ENCODE assay signal across 16 mouse cellular contexts in the genomic region with DNA sequence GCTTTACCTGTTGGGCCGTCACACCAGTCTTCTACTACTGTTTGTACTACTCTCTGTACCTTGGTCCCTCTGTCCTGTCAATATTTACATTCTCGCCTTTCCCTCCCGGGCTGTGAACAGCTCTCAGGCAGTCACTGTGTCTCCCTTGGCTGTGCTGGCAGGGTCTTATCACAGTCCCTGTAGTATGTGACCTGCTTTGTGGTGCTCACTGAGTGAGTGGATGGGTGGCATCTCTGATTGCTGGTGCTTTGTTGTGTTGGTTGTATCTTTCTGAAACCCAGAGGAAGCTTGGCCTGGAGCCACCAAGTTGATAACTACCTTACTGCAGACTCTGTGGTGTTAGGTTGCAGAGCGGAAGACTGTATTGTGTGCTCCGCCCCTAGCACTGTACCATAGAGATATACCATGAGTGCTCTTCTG. TPM values are rescaled to one million over a fixed set of nuclear protein-coding genes. Genes with fewer than 3 reads are reported as not detected.
DNase-seq lines count a peak whose midpoint lies in the region; ATAC-seq lines count a peak whose summit lies in the region.
"Had no signal": no experiment of that assay in that cellular context is flagged by ENCODE, and none has a peak within 500 bp of the region (broad histone marks: within the 10 kb centered on the region; RNA-seq: fewer than 3 reads in every experiment).

No protein-coding gene starts in this region.

- no peaks in the 10 kb centered on the region for H3K36me3 ChIP-seq in heart, embryonic 15.5 days
- no peaks in the 10 kb centered on the region for H3K36me3 ChIP-seq in forebrain, embryonic 14.5 days (ENCODE audit: control insufficient read depth, insufficient read depth, low read length)
- H3K36me3 ChIP-seq: hindbrain, embryonic 15.5 days had no signal

- no peak overlapping the region for H3K4me2 ChIP-seq in heart, embryonic 15.5 days
- H3K4me2 ChIP-seq in forebrain, embryonic 14.5 days (ENCODE audit: low read length) = no peak overlapping the region
- H3K4me2 ChIP-seq: hindbrain, embryonic 15.5 days had no signal

- H3K4me1 ChIP-seq in heart, embryonic 15.5 days (replicated peaks) = peaks cover 10% of the 10 kb centered on the region
- no peaks in the 10 kb centered on the region for H3K4me1 ChIP-seq in forebrain, embryonic 14.5 days (ENCODE audit: control insufficient read depth, insufficient read depth, low read length)
- H3K4me1 ChIP-seq: hindbrain, embryonic 15.5 days had no signal

- no peaks in the 10 kb centered on the region for H3K9me3 ChIP-seq in heart, embryonic 15.5 days (replicated peaks)
- H3K9me3 ChIP-seq in forebrain, embryonic 14.5 days (replicated peaks; ENCODE audit: control insufficient read depth, low read length) = no peaks in the 10 kb centered on the region
- H3K9me3 ChIP-seq: hindbrain, embryonic 15.5 days had no signal

- H3K4me3 ChIP-seq in heart, embryonic 15.5 days = no peak overlapping the region
- H3K4me3 ChIP-seq in forebrain, embryonic 14.5 days (ENCODE audit: low read depth, low read length) = no peak overlapping the region
- H3K4me3 ChIP-seq: hindbrain, embryonic 15.5 days had no signal

- no peaks in the 10 kb centered on the region for H3K27me3 ChIP-seq in heart, embryonic 15.5 days
- no peaks in the 10 kb centered on the region for H3K27me3 ChIP-seq in forebrain, embryonic 14.5 days (replicated peaks; ENCODE audit: control insufficient read depth, insufficient read depth, low read length)
- H3K27me3 ChIP-seq: hindbrain, embryonic 15.5 days; Patski had no signal

- no peak for DNase-seq in heart, adult 18-20 months
- peak; percentile 46 for DNase-seq in large intestine, adult 2 months (ENCODE audit: low read depth, low spot score)
- no peak for DNase-seq in thymus, postnatal 0 days (ENCODE audit: low spot score)
- DNase-seq in forebrain, embryonic 14.5 days (ENCODE audit: low spot score) = no peak
- DNase-seq in adrenal gland, postnatal 4 days (ENCODE audit: low spot score in 2 of 2) = no peak
- DNase-seq: cerebellum, adult 9-11 months; gastrocnemius, postnatal 14 days; right cerebral cortex, postnatal 14 days; thymus, postnatal 36 days had no signal

- peak overlapping the region; percentile 37; the same call in 1 of the 2 replicates for H3K27ac ChIP-seq in heart, embryonic 15.5 days
- no peak overlapping the region for H3K27ac ChIP-seq in forebrain, embryonic 14.5 days (ENCODE audit: low read depth, low read length)
- H3K27ac ChIP-seq: hindbrain, embryonic 15.5 days had no signal

- peak; percentile 89 for ATAC-seq in heart, embryonic 15.5 days (replicated peaks; ENCODE audit: insufficient number of reproducible peaks, insufficient read depth, low FRiP score, low read depth)
- peak; percentile 88 for ATAC-seq in common myeloid progenitor, adult 5-6 weeks (replicated peaks; ENCODE audit: low read depth, poor library complexity, severe bottlenecking)
- peak; percentile 99 for ATAC-seq in megakaryocyte-erythroid progenitor cell, adult 5-6 weeks (replicated peaks; ENCODE audit: low FRiP score, low TSS enrichment, poor library complexity, severe bottlenecking)
- ATAC-seq in forebrain, embryonic 14.5 days = no peak
- ATAC-seq: CD4-positive, CD25-positive, alpha-beta regulatory T cell, adult 4 months; forebrain, embryonic 16.5 days; Patski had no signal

- H3K9ac ChIP-seq in heart, embryonic 15.5 days = no peak overlapping the region
- H3K9ac ChIP-seq in forebrain, embryonic 14.5 days (ENCODE audit: low read length) = no peak overlapping the region
- H3K9ac ChIP-seq: hindbrain, embryonic 15.5 days had no signal

- 25% methylated on average over 5 of the region's 5 CpGs for WGBS in heart, embryonic 15.5 days
- WGBS in large intestine, adult 2 months = 32% methylated on average over 5 of the region's 5 CpGs
- 79% methylated on average over 5 of the region's 5 CpGs for WGBS in forebrain, embryonic 14.5 days

RNA-seq across cellular contexts. Expression of a gene that starts 25.8 kb away (rescaled TPM):
- polyA plus RNA-seq in heart, embryonic 15.5 days (2015; fragmentation: Nextera tagmentation; extraction: Ambion mirVana) = 19.7 and 21.3 TPM in 2 replicates
- 10 to 100 TPM; 31.6 to 40.8 TPM for total RNA-seq in heart, adult 18-20 months (2021)
- total RNA-seq in common myeloid progenitor, adult 5-6 weeks (2017) = 6.6 and 8.9 TPM in 2 replicates
- 0.95 and 0.97 TPM in 2 replicates for polyA plus RNA-seq in large intestine, adult 2 months (2012; rRNA removed)
- total RNA-seq in megakaryocyte-erythroid progenitor cell, adult 5-6 weeks (2014; fragmentation: Nextera tagmentation) = 0.07 TPM in 1 of 2 replicates, not detected in the other
- 0.61 and 1.9 TPM in 2 replicates for total RNA-seq in megakaryocyte-erythroid progenitor cell, adult 5-6 weeks (2017)
- polyA plus RNA-seq in thymus, postnatal 0 days (2015; fragmentation: Nextera tagmentation; extraction: Ambion mirVana) = 0.68 and 1.3 TPM in 2 replicates
- polyA plus RNA-seq in forebrain, embryonic 14.5 days (2014; fragmentation: Nextera tagmentation; extraction: Ambion mirVana) = 2.9 and 4.6 TPM in 2 replicates
- 10 to 100 TPM in 1 of 2 experiments, 1 to 10 TPM in 1; 7.1 to 12.2 TPM for total RNA-seq in adrenal gland, postnatal 4 days (2021)
